Mouse (Mus musculus) midbrain, embryonic 14.5 days (tissue): ENCODE results near the gene Smurf2. TPM values are rescaled to one million over a fixed set of nuclear protein-coding genes. Genes with fewer than 3 reads are reported as not detected.

Source experiments
- microRNA-seq: library from miRNA; unstranded; fragments of <30 nt; microRNA quantifications from one replicate; pipeline ENCODE4, GENCODE M21; 2016
- polyA plus RNA-seq: library from polyadenylated mRNA; unstranded; fragments of >200 nt; fragmentation: Nextera tagmentation; extraction: Ambion mirVana; gene quantifications from 2 replicates; pipeline ENCODE4 v1.2.1, GENCODE M21; 2014

Gene Smurf2
- polyA plus RNA-seq, 1 experiment from 2014 or later: 24.0 TPM

Small RNAs within 50 kb of the gene (microRNA-seq; reads per million reads assigned to microRNA genes)
- gene Gm25994: not detected
- gene Gm27322: not detected
- 18.4 reads per million, percentile 39 among the genes with 10 or more reads in this experiment for gene Mir3064

Other genes starting within 250 kb of the Smurf2 start
- 9.7 and 14.8 TPM in 2 replicates for gene Pecam1, start 170.1 kb downstream of the Smurf2 start, polyA plus RNA-seq
- 0.20 and 1.4 TPM in 2 replicates for gene Milr1, start 169.5 kb downstream of the Smurf2 start, polyA plus RNA-seq
- 9.4 and 9.5 TPM in 2 replicates for gene Polg2, start 141.2 kb downstream of the Smurf2 start, polyA plus RNA-seq
- 470 and 537 TPM in 2 replicates for gene Ddx5, start 131.5 kb downstream of the Smurf2 start, polyA plus RNA-seq
- 13.9 and 14.4 TPM in 2 replicates for gene Cep95, start 131.5 kb downstream of the Smurf2 start, polyA plus RNA-seq
- 127 and 206 TPM in 2 replicates for gene Kpna2, start 78.8 kb upstream of the Smurf2 start, polyA plus RNA-seq
- gene 1810010H24Rik, start 105.0 kb upstream of the Smurf2 start, polyA plus RNA-seq: 9.6 and 11.1 TPM in 2 replicates
- gene Bptf, start 211.4 kb upstream of the Smurf2 start, polyA plus RNA-seq: 40.4 and 46.9 TPM in 2 replicates